Mouse (Mus musculus): ENCODE measurements around the gene Ldb3. TPM values are rescaled to one million over a fixed set of nuclear protein-coding genes. Genes with fewer than 3 reads are reported as not detected.
A peak's percentile ranks its signal among the peaks of the same experiment; 100 is the strongest.

Ldb3 gene
- polyA plus RNA-seq, 1 experiment from 2014 or later = 0.87 TPM

DNA sequence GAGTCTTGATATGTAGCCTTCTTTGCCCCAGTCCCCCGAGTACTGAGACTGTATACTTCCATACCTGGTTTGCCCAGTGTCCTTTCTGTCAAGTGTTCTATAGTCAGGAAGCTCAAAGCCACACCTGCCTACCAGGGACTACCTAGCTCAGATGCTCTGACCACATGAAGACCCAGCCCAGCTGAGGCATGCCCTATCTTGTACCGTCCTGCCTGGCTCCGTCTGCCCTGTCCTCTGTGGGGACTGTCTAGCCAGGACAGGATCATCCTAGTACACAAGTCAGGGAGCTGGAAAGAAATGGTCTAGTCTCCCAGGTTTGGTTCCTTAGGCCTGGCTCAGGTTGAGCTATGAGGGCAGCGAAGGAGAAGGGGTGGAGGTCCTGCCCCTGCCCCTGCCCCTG, 19.9 kb downstream of the Ldb3 start:
- no peak overlapping the region for H3K27ac ChIP-seq (replicated peaks)
- no peaks in the 10 kb centered on the region for H3K9me3 ChIP-seq
- H3K4me2 ChIP-seq = no peak overlapping the region
- ATAC-seq (ENCODE audit: low FRiP score, low read depth) = no peak
- H3K9ac ChIP-seq = no peak overlapping the region
- WGBS = 93% methylated on average over 4 of the region's 4 CpGs
- no peaks in the 10 kb centered on the region for H3K36me3 ChIP-seq
- no peak overlapping the region for H3K4me3 ChIP-seq
- no peaks in the 10 kb centered on the region; the same call in 1 of the 2 replicates for H3K4me1 ChIP-seq (replicated peaks)
- H3K27me3 ChIP-seq = no peaks in the 10 kb centered on the region

DNA sequence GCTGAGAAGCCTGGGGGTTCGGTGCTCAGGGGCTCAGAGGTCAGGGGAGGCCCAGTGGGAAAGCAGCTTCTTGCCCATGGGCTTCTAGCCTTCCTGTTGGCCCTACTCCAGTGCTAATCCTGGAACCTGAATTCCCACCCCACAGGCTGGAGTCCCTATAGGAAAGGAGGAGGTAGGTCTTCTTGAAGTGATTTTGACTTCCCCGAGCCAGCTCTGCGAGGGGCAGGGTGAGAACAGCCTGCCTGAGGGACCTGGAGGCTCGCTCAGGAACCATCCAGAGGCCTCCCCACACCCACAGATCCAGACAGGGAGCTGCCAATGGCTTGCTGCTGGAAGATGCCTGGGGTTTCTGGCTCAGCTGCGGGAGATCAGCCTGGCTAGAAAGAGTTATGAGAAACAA, 20.8 kb downstream of the Ldb3 start:
- Histone ChIP-seq H3K9me3 (no peaks in the 10 kb centered on the region), H3K4me1 (replicated peaks) (no peaks in the 10 kb centered on the region; the same call in 1 of the 2 replicates), H3K4me2 (no peak overlapping the region), H3K36me3 (no peaks in the 10 kb centered on the region), H3K27ac (replicated peaks) (no peak overlapping the region), H3K27me3 (no peaks in the 10 kb centered on the region), H3K4me3 (no peak overlapping the region), H3K9ac (no peak overlapping the region)
- no peak for ATAC-seq (ENCODE audit: low FRiP score, low read depth)
- 61% methylated on average over 5 of the region's 5 CpGs for WGBS

DNA sequence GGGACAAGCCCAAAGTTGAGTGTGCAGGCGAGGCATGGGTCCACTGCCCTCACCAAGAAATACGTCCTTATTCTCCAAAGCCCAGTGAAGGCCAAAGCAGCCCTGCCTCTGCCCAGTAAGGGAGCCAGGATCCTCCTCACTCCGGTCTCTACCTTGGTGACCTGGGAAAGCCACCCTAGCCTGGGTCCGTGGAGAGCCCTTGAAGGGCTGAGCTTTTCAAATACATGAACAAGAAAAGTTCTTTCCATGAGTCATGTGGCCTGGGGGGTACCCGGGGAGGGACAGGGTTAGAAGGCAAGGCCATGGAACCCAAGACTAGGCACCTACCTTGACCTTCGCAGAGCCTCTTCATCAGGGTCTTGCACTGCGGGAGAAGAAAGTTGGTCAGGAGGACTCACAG, 22.0 kb downstream of the Ldb3 start:
- WGBS = 96% methylated on average over 7 of the region's 7 CpGs
- no peak overlapping the region for H3K27ac ChIP-seq (replicated peaks)
- no peaks in the 10 kb centered on the region for H3K36me3 ChIP-seq
- no peaks in the 10 kb centered on the region; the same call in 1 of the 2 replicates for H3K4me1 ChIP-seq (replicated peaks)
- H3K9ac ChIP-seq = no peak overlapping the region
- H3K27me3 ChIP-seq = no peaks in the 10 kb centered on the region
- ATAC-seq (ENCODE audit: low FRiP score, low read depth) = no peak
- no peak overlapping the region for H3K4me3 ChIP-seq
- H3K9me3 ChIP-seq = no peaks in the 10 kb centered on the region
- no peak overlapping the region for H3K4me2 ChIP-seq

DNA sequence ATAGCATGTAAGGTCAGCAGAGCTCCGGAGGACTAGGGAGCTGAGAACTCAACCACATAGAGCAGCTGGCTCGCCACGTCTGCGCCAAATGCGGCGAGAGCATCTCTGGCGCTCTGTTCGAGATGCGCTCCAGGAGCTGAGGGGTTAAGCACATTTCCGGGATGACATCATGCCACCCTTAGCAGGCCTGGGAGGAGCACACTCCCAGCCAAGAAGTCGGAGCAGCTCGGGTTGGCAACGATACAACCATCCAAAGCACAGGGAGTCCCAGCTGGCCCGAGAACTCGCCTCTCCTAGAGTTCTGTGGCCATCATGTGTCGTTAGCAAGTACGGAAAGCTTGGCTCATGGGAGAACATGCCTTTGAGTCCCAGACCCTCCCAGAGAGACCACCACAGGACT, 22.8 kb downstream of the Ldb3 start:
- no peaks in the 10 kb centered on the region for H3K36me3 ChIP-seq
- no peak overlapping the region for H3K27ac ChIP-seq (replicated peaks)
- WGBS = 73% methylated on average over 17 of the region's 17 CpGs
- no peaks in the 10 kb centered on the region for H3K27me3 ChIP-seq
- ATAC-seq (ENCODE audit: low FRiP score, low read depth) = no peak
- no peak overlapping the region for H3K4me3 ChIP-seq
- no peak overlapping the region for H3K4me2 ChIP-seq
- H3K4me1 ChIP-seq (replicated peaks) = no peaks in the 10 kb centered on the region; the same call in 1 of the 2 replicates
- H3K9ac ChIP-seq = no peak overlapping the region
- no peaks in the 10 kb centered on the region for H3K9me3 ChIP-seq

DNA sequence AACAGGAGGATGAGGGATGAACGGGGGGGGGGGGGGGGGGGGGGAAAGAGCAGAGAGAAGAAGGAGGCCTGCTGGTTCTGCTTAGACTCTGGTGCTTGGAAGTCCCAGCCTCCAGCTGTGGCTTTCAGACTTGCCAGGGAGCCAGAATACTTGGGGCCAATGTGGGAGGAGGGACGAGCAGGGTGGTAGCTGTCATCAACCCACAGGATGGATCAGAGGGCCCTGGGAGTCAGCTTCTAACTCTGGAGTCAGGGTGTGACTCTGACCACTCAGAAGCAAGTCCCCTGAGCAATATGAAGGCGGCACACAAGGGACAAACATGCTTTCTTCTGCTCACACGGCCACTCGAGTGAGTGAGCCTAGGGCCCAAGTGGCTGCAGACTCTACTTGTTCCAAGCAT, 23.8 kb downstream of the Ldb3 start:
- Histone ChIP-seq H3K4me3 (no peak overlapping the region), H3K9me3 (no peaks in the 10 kb centered on the region), H3K27ac (replicated peaks) (no peak overlapping the region), H3K4me2 (no peak overlapping the region), H3K9ac (no peak overlapping the region), H3K27me3 (no peaks in the 10 kb centered on the region), H3K4me1 (replicated peaks) (no peaks in the 10 kb centered on the region; the same call in 1 of the 2 replicates), H3K36me3 (no peaks in the 10 kb centered on the region)
- WGBS = 65% methylated on average over 5 of the region's 5 CpGs
- ATAC-seq (ENCODE audit: low FRiP score, low read depth) = no peak

DNA sequence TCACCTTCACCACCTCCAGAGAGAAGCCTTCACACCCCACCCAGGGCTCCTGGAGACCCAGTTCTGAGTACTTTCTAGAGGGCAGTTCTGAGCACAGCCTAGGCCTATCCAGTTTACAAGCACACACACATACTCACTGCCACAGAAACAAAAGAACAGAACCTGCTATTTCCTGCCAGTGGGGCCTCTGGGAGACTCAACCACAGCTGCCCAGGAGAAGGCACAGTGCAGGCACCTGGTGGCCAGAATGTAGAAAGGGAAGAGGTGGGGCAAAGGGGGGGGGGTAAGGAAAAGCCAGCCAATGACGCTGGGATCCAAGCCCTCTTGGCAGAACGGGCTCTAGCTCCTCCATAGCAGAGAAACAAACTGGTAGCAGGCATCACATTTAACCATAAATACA, 26.1 kb downstream of the Ldb3 start:
- H3K36me3 ChIP-seq = no peaks in the 10 kb centered on the region
- no peaks in the 10 kb centered on the region for H3K9me3 ChIP-seq
- no peaks in the 10 kb centered on the region for H3K27me3 ChIP-seq
- no peak overlapping the region for H3K4me2 ChIP-seq
- ATAC-seq (ENCODE audit: low FRiP score, low read depth) = no peak
- no peaks in the 10 kb centered on the region for H3K4me1 ChIP-seq (replicated peaks)
- H3K27ac ChIP-seq (replicated peaks) = no peak overlapping the region
- H3K4me3 ChIP-seq = no peak overlapping the region
- no peak overlapping the region for H3K9ac ChIP-seq
- WGBS = 26% methylated on average over 2 of the region's 2 CpGs

DNA sequence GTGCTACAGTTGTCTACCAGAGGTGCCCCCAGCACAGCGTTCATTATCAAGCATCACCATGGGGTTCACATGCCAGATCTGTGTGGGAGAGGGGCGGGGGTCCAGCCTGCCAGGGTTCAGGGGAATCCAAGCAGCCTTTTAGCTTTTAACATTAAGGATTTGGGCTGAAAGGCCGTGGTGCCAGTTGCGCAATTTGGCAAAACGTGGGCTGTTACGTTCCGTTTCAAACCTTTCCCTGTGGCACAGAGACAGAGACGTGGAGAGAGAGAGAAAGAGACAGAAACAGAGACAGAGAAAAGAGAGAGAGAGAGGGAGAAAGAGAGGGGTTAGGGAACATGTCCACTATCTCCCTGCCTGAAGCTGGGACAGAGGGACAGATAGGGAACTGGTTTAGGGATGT, 26.8 kb downstream of the Ldb3 start:
- no peaks in the 10 kb centered on the region for H3K36me3 ChIP-seq
- no peak overlapping the region for H3K4me2 ChIP-seq
- no peaks in the 10 kb centered on the region for H3K4me1 ChIP-seq (replicated peaks)
- no peak for ATAC-seq (ENCODE audit: low FRiP score, low read depth)
- no peaks in the 10 kb centered on the region for H3K27me3 ChIP-seq
- H3K27ac ChIP-seq (replicated peaks) = no peak overlapping the region
- no peak overlapping the region for H3K9ac ChIP-seq
- H3K4me3 ChIP-seq = no peak overlapping the region
- WGBS = 92% methylated on average over 8 of the region's 8 CpGs
- H3K9me3 ChIP-seq = no peaks in the 10 kb centered on the region

DNA sequence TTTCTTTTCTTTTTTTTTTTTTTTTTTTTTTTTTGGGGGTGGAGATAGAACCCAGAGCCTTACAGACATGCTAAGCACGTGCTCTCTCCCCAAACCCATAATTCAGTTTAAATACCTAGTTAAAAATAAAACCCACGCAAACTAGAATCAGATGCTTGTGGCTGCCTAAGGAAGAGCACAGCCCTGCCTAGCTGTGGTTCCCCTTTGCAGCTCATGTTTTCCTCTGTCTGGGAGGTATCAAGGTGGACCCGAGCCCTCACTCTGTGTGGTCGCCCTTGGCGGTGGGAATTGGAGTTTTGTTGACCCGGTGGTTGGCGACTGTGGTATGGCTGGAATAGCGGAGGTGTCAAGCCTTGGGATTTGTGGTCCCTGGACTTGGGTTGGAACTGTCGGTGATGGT, 29.5 kb downstream of the Ldb3 start:
- no peaks in the 10 kb centered on the region for H3K4me1 ChIP-seq (replicated peaks)
- H3K36me3 ChIP-seq = no peaks in the 10 kb centered on the region
- no peak overlapping the region for H3K27ac ChIP-seq (replicated peaks)
- no peaks in the 10 kb centered on the region for H3K27me3 ChIP-seq
- ATAC-seq (ENCODE audit: low FRiP score, low read depth) = no peak
- no peak overlapping the region for H3K4me2 ChIP-seq
- no peaks in the 10 kb centered on the region for H3K9me3 ChIP-seq
- no peak overlapping the region for H3K9ac ChIP-seq
- no peak overlapping the region for H3K4me3 ChIP-seq
- 91% methylated on average over 9 of the region's 9 CpGs for WGBS

DNA sequence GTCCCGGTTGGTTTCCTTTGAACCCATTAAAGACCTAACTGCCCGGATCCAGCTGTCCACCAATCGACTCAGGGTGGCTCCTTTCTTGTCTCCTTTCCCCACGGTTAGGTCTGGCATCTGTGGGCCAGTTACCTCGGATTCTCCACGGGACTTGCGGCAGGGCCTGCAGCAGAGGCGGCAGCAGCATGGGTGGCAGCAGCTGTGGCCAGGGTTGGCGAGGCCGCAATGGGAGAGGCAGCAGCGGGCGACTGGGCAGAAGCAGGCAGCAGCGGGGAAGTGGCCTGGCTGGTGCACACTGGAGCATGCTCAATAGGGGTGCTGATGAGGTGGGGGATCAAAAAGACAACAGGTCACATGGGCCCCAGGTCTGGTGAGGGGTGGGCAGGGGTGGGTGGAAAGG, 33.3 kb downstream of the Ldb3 start:
- 60% methylated on average over 13 of the region's 13 CpGs for WGBS
- no peak overlapping the region for H3K9ac ChIP-seq
- ATAC-seq (ENCODE audit: low FRiP score, low read depth) = no peak
- no peaks in the 10 kb centered on the region for H3K4me1 ChIP-seq (replicated peaks)
- no peaks in the 10 kb centered on the region for H3K27me3 ChIP-seq
- no peak overlapping the region for H3K4me3 ChIP-seq
- no peaks in the 10 kb centered on the region for H3K9me3 ChIP-seq
- H3K27ac ChIP-seq (replicated peaks) = no peak overlapping the region
- no peak overlapping the region for H3K4me2 ChIP-seq
- no peaks in the 10 kb centered on the region for H3K36me3 ChIP-seq

DNA sequence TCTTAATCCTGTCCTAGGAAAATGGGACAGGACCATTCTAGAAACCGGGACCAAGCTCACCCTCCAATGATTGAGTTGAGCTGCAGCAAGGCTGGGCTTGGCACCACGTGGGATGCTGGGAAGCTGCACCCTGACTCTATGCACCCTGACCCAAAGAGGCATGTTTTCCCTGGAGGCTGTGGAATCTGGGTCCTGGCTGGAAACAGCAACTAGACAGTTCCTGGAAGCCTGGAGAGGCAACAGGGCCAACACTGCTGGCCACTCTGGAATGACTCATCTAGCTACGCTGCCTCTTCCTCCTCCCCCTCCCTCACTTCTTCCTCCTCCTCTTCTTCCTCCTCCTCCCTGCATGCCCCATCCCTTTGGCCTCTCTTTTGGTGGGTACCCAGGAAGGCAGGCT, 34.4 kb downstream of the Ldb3 start:
- H3K36me3 ChIP-seq = no peaks in the 10 kb centered on the region
- 77% methylated on average over 3 of the region's 3 CpGs for WGBS
- no peaks in the 10 kb centered on the region for H3K4me1 ChIP-seq (replicated peaks)
- H3K27me3 ChIP-seq = no peaks in the 10 kb centered on the region
- no peak overlapping the region for H3K27ac ChIP-seq (replicated peaks)
- no peak overlapping the region for H3K4me3 ChIP-seq
- no peaks in the 10 kb centered on the region for H3K9me3 ChIP-seq
- ATAC-seq (ENCODE audit: low FRiP score, low read depth) = no peak
- no peak overlapping the region for H3K4me2 ChIP-seq
- H3K9ac ChIP-seq = no peak overlapping the region

DNA sequence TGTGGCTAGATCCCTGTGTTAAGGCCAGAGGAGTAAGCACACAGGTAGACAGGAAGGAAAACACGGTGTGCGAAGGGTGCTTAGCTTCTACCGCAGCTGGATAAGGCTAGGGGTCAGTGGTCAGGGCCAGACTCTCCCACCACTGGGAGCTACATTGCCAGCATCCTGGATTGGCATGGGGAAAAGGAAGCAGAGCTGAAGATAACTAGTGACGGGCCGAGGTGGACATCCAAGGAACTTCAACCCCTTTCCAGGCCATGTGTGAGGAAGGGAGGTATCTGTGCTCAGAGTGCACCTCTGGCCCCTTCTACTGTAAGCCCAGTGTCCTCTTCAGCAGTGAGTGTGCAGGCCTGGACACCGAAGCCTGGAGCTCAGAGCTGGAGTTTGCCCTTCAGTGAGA, 35.0 kb downstream of the Ldb3 start:
- Histone ChIP-seq H3K4me1 (replicated peaks) (0 out of 2 replicates have a peak, but pooled peaks cover under 1% of the 10 kb centered on the region), H3K4me3 (no peak overlapping the region), H3K9me3 (no peaks in the 10 kb centered on the region), H3K9ac (no peak overlapping the region), H3K27ac (replicated peaks) (no peak overlapping the region), H3K4me2 (no peak overlapping the region), H3K36me3 (no peaks in the 10 kb centered on the region), H3K27me3 (no peaks in the 10 kb centered on the region)
- WGBS = 90% methylated on average over 6 of the region's 6 CpGs
- ATAC-seq (ENCODE audit: low FRiP score, low read depth) = no peak

DNA sequence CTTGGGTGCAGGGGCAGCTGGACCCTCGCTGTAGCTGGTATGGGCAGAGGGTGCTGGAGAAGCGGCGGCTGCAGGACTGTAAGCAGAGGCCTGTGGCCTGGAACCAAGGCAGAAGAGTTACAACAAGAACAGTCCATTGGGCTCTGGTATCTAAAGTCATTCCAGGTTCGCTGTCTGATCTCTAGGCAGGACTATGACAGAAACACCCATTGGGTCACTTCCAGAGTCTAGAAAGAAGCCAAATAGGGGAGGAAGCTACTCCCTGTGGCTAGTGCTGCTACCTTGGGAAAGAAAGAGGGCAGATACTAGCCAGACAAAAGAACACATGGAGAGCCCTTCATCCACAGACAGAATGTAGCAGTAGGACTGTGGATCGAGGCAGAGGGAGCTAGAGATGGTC, 36.3 kb downstream of the Ldb3 start:
- Histone ChIP-seq H3K9me3 (no peaks in the 10 kb centered on the region), H3K36me3 (no peaks in the 10 kb centered on the region), H3K9ac (no peak overlapping the region), H3K27me3 (no peaks in the 10 kb centered on the region), H3K4me3 (no peak overlapping the region), H3K27ac (replicated peaks) (no peak overlapping the region), H3K4me2 (no peak overlapping the region), H3K4me1 (replicated peaks) (peaks cover 9% of the 10 kb centered on the region)
- WGBS = 92% methylated on average over 5 of the region's 5 CpGs
- no peak for ATAC-seq (ENCODE audit: low FRiP score, low read depth)

DNA sequence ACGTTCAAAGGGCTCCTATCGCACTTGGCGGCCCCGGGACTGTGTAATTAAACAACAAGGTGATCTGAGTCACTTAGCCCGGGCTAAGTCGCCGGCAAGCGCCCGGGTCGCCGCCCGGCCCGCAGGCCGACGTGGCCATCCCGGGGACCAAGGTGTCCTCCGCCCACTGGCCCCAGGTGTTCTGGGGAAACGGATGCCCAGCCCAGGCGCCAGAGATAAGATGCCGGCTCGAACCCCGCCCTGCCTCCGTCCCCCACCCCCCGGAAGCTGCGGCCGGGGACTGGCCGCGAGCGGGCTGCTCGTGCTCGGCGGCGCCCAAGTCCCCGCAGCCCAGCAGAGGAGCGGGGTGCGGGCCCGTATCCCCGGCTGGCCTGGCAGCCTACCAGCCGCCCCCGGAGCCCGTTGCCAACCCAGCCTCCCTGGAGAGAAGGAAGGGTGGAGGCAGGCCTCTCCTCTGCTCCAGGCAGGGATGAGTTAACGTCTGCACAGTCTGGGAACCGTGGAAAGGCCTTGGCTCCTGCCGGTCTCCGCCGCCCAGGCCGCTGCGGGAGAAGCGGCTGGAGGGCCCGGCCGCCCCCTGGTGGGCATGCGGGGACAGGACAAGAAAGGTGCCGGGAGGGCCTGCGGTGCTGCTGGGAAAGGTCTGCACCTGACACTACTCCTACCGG, 39.3 kb downstream of the Ldb3 start:
- no peaks in the 10 kb centered on the region for H3K9me3 ChIP-seq
- peak overlapping the region; percentile 80 for H3K4me2 ChIP-seq
- peak overlapping the region; percentile 84 for H3K27ac ChIP-seq (replicated peaks)
- no peaks in the 10 kb centered on the region for H3K36me3 ChIP-seq
- H3K9ac ChIP-seq = peak overlapping the region; percentile 68
- ATAC-seq (ENCODE audit: low FRiP score, low read depth) = peak; percentile 97
- H3K4me1 ChIP-seq (replicated peaks) = peaks cover 9% of the 10 kb centered on the region
- under 1% methylated on average over 54 of the region's 55 CpGs for WGBS
- no peaks in the 10 kb centered on the region for H3K27me3 ChIP-seq
- peak overlapping the region; percentile 64 for H3K4me3 ChIP-seq
